Mouse (Mus musculus) testis, postnatal 14 days (tissue): ENCODE measurements around the gene Chrng.

ENCODE experiments used
- DNase-seq: peaks from one replicate; pipeline ENCODE4 v3.0.0; 2021; ENCODE audit warnings: low spot score

Chrng gene

DNA sequence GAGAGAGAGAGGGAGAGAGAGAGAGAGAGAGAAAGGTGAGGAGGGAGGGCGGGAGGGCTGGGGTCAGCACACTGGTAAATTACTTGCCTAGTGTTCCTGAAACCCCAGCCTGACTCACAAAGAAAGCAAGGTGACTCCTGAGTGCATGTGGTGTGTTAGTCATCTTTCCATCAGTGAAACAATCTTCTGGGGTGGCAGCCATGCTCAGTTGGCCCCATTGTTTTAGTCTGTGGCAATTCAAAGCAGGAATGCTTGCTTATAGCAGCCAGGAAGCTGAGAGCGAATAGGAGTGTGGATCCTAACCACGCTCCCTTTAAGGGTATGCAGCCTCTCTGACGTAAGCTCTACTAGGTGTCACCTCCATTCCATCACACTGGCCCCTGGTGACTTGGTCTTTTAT lies 50.7 kb downstream of the Chrng start:
- no peak for DNase-seq

DNA sequence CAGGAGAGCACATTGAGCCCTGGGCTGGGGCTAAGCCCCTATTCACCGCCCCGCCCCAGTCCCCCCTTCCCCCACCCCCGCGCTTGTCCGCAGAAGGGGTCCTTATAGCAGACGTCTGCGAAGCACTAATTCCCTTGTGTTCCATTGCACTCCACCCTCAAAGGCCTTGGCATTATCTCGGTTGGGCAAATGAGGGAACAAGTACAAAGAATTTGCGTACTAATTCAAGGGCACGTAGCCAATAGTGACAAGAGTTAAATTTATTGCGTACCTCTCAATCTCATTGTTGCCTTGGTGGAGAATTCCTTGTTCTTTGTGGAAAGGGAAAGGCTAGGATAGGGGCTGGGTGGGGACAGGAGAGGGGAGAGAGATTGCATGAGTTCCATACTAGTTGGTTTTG lies 53.2 kb downstream of the Chrng start:
- no peak for DNase-seq

DNA sequence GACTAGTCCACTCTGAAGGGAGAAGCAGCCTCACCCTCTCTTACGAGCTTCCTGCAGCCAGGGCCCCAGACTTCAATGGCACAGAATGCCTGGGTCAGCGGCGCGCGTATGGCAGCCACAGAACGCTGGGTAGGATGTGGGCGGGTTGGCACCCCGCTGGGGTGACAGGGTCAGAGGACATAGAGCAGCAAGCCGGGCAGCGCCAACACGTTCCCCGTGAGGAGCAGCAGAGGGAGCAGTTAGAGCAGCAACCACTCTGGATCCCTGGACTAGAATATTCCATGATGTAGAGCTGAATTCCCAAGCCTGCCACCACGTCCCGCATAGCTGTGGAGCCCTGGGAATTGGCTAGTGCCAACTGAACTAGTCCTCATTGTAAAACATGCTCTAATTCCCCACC lies 54.0 kb downstream of the Chrng start:
- peak; percentile 45 for DNase-seq

DNA sequence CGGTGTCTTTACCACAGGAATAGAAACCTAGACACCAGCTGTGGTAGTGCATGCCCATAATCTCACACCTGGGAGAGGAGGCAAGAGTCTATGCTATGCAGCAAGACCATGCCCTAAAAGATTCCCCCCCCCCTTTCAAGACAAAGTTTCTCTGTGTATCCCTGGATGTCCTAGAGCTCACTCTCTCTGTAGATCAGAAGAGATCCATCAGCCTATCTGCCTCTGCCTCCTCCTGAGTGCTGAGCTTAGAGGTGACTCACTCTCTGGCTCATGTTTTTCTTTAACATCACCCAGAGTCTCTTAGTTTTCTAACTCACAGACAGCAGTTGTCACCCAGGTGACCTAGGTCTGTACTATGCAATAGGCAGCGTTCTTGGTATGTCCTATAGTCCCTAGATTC lies 54.9 kb downstream of the Chrng start:
- no peak for DNase-seq
